Mouse (Mus musculus) cerebellum, adult 9-10 months (tissue): ENCODE results near the gene Klf13.

Experiments used
- DNase-seq: peaks from one replicate; pipeline ENCODE4 v3.0.0; 2022

The Klf13 gene

GRCm38 (mm10) chr7:63924747-63925412, 13.8 kb downstream of the Klf13 start:
- DNase-seq: peak; percentile 87

GRCm38 (mm10) chr7:63924151-63924550, 14.6 kb downstream of the Klf13 start:
- DNase-seq: no peak

- no peak for DNase-seq
These were observed 15.7 kb downstream of the Klf13 start for GRCm38 (mm10) chr7:63922975-63923374.

GRCm38 (mm10) chr7:63922571-63922970, 16.1 kb downstream of the Klf13 start:
- DNase-seq: no peak

GRCm38 (mm10) chr7:63921909-63922562, 16.7 kb downstream of the Klf13 start:
- DNase-seq: no peak

GRCm38 (mm10) chr7:63918771-63919768, 19.6 kb downstream of the Klf13 start:
- no peak for DNase-seq

- no peak for DNase-seq
These were observed 21.0 kb downstream of the Klf13 start for GRCm38 (mm10) chr7:63917693-63918092.

- DNase-seq: no peak
These were observed 22.3 kb downstream of the Klf13 start, which contains the start of gene E030018B13Rik for GRCm38 (mm10) chr7:63916268-63916907. TSS of gene E030018B13Rik (plus strand) at chr7:63916857.

- DNase-seq: no peak
These were observed 23.8 kb downstream of the Klf13 start for GRCm38 (mm10) chr7:63914891-63915290.

- no peak for DNase-seq
These were observed 24.7 kb downstream of the Klf13 start for GRCm38 (mm10) chr7:63913724-63914692.

- DNase-seq: no peak
These were observed 25.6 kb downstream of the Klf13 start for GRCm38 (mm10) chr7:63912924-63913723.

GRCm38 (mm10) chr7:63912234-63912810, 26.4 kb downstream of the Klf13 start:
- DNase-seq: no peak

GRCm38 (mm10) chr7:63911383-63912233, 27.1 kb downstream of the Klf13 start:
- peak; percentile 81 for DNase-seq

- no peak for DNase-seq
These were observed 27.8 kb downstream of the Klf13 start for GRCm38 (mm10) chr7:63910912-63911311.

- DNase-seq: no peak
These were observed 28.5 kb downstream of the Klf13 start for GRCm38 (mm10) chr7:63910225-63910624.

GRCm38 (mm10) chr7:63908496-63909285, 30.0 kb downstream of the Klf13 start:
- DNase-seq: no peak

GRCm38 (mm10) chr7:63907778-63908495, 30.8 kb downstream of the Klf13 start:
- DNase-seq: peak; percentile 93

GRCm38 (mm10) chr7:63905642-63906041, 33.1 kb downstream of the Klf13 start:
- no peak for DNase-seq
